Mouse (Mus musculus) CH12F3 (cell line): ENCODE data around the gene Gm3138.
"Not testable (repeated sequence)": the region's sequence is repeated elsewhere in the genome, so short reads cannot be mapped to it uniquely, and the experiment has no call there.

Experiments used
- in situ Hi-C: fragments of 300-500 bp; cut with MboI; formaldehyde crosslinking; loops from 2 replicates; pipeline ENCODE4 v1.14.3; 2020; ENCODE audit warnings: low sequenced_read_pairs

Gene Gm3138

DNA sequence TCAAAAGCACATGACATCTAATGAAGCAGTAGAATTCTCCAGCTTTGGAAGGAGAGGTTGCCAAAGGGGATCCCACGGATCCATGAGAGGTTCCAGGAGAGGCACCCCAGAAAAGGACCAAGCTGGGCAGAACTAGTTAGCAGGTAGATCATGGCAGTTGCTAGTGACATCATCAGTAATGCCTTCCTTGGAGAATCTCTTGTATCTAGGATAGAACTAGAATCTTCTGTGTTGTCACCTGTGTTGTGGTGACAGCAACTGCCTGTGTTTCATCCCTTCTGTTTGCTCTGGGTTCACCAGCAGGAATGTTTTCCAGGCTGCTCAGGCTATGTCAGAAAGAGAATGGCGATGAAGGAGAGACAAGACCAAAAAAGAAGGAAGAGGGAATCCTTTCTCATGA, at the start of gene Gm3138:
Gene Gm3138 (plus strand): TSS at position 301 of the 400 bp plus-strand sequence.
- in situ Hi-C loops, result not testable (repeated sequence)

DNA sequence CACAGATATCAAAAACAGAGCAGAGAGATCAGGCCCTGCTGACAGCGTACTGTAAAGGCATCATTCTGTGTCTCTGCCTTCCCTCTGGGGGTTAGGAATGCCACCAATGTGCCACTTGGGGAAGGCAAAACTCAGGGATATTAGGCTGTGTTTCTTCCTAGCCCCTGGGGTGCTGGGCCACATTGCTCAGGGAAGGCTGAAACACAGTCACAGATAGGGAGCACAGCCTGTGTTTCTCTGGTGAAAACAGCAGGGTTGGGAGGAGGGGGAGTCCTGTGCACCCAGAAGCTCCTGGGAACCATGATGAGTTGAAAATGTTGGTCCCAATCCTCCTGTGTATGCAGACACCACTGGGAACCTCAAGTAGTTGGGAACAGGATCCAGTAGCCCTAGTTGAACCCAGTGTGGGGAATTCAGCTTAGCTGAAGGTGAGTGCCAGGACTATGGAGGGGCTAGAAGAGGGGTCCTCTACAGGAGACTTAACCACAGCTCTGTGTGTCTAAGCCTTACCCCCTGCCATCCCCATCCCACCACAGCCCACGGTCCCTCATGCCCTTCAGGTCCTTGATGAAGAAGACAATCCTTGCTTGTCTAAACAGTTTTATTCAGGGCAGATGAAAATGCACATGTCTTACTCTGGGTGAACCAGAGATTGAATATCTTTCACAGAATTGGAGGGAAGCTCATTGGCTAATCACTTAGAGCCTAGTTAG, 20.0 kb downstream of the Gm3138 start:
- in situ Hi-C loops, result not testable (repeated sequence)

- in situ Hi-C loops, result not testable (repeated sequence)
Observed at GRCm38 (mm10) chr14:4279828-4280227, 30.4 kb downstream of the Gm3138 start.
